Mouse (Mus musculus): Measurements from ENCODE around the gene Vwa1. TPM values are rescaled to one million over a fixed set of nuclear protein-coding genes. Genes with fewer than 3 reads are reported as not detected.

Gene Vwa1
- total RNA-seq (2014; fragmentation: Nextera tagmentation) (0.39 and 0.68 TPM in 2 replicates), total RNA-seq (2017) (0.93 and 1.0 TPM in 2 replicates), polyA plus RNA-seq (2012) (0.09 and 0.10 TPM in 2 replicates)

DNA sequence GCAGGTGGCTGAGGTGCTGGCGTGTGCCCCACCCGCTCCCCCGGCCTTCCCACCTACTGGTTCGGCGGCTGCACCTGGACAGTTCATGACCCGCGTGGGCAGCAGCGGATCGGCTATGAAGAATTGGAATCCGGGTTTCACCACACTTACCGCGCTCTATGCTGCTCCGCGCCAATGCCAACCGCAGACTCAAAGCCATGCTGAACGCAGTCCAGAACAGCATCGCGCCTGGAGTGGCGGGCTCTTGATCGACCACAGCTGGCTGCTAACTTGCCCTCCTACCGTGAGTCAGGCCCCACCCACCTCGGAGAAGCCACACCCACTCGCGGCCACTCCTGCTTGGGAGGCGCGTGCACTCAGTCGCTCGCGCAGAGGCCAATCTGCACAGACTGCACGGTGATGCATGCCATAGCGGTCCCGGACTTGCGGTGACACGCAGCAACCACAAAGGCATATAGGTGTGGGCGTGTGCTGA is at the start of gene Vwa1:
Gene Vwa1 (minus strand): TSS at position 419 of the 475 bp plus-strand sequence.
- peaks cover 74% of the 10 kb centered on the region for H3K27me3 ChIP-seq (ENCODE audit: insufficient read depth, low read length)

DNA sequence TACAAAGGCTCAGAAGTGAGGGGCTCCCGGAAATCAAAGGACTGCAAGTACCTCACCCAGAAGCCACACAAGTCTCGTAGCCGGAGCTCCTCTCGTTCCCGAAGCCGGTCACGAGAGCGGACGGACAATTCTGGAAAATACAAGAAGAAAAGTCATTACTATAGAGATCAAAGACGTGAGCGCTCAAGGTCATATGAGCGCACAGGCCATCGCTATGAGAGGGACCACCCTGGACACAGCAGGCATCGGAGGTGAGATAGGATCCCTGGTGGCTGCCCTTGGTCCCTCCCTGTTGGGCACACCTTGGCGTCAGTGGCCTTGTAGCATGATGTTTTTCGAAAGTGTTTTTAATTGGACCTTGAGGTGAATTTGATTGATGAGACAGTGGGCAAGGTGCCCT is 48.9 kb upstream of the Vwa1 start:
- peaks cover 27% of the 10 kb centered on the region for H3K4me1 ChIP-seq (ENCODE audit: insufficient read depth, low read depth, low read length)
- no peak for TF ChIP-seq GATA1 (IDR thresholded peaks at IDR 0.05; ENCODE audit: borderline replicate concordance, low read length)
- no peak for TF ChIP-seq POLR2AphosphoS5 (IDR thresholded peaks at IDR 0.05; ENCODE audit: insufficient replicate concordance, low read depth, low read length)
- TF ChIP-seq CTCF (IDR thresholded peaks at IDR 0.05; ENCODE audit: low read depth, low read length), result no peak
- no peak for TF ChIP-seq TAL1 (conservative IDR thresholded peaks at IDR 0.05; ENCODE audit: low read depth, low read length)
- TF ChIP-seq GATA2 (IDR thresholded peaks at IDR 0.05; ENCODE audit: borderline replicate concordance, low read depth, low read length), result no peak
- ATAC-seq (ENCODE audit: extremely low read depth, insufficient number of reproducible peaks, low FRiP score, poor library complexity, severe bottlenecking), result no peak
- DNase-seq (ENCODE audit: low spot score), result no peak
- no peaks in the 10 kb centered on the region for H3K9me3 ChIP-seq (replicated peaks)
- no peaks in the 10 kb centered on the region for H3K27me3 ChIP-seq (ENCODE audit: insufficient read depth, low read length)
- H3K4me3 ChIP-seq (ENCODE audit: low read depth, low read length), result no peak overlapping the region
- peaks cover 97% of the 10 kb centered on the region for H3K36me3 ChIP-seq (replicated peaks)

More for the DNA sequence above, at the start of gene Vwa1:
- TF ChIP-seq GATA1 (IDR thresholded peaks at IDR 0.05; ENCODE audit: borderline replicate concordance, low read length) (no peak), TAL1 (conservative IDR thresholded peaks at IDR 0.05; ENCODE audit: low read depth, low read length) (no peak), GATA2 (IDR thresholded peaks at IDR 0.05; ENCODE audit: borderline replicate concordance, low read depth, low read length) (no peak), CTCF (IDR thresholded peaks at IDR 0.05; ENCODE audit: low read depth, low read length) (no peak), POLR2AphosphoS5 (IDR thresholded peaks at IDR 0.05; ENCODE audit: insufficient replicate concordance, low read depth, low read length) (no peak)
- peak; percentile 35 for DNase-seq (ENCODE audit: low spot score)
- Histone ChIP-seq H3K4me3 (ENCODE audit: low read depth, low read length) (peak within 1 kb of the TSS; percentile 66; the same call in 1 of the 2 replicates), H3K36me3 (replicated peaks) (no peaks in the 10 kb centered on the region), H3K9me3 (replicated peaks) (no peaks in the 10 kb centered on the region), H3K4me1 (ENCODE audit: insufficient read depth, low read depth, low read length) (peaks cover 37% of the 10 kb centered on the region)
- peak; percentile 35; the same call in 1 of the 2 replicates for ATAC-seq (ENCODE audit: extremely low read depth, insufficient number of reproducible peaks, low FRiP score, poor library complexity, severe bottlenecking)

DNA sequence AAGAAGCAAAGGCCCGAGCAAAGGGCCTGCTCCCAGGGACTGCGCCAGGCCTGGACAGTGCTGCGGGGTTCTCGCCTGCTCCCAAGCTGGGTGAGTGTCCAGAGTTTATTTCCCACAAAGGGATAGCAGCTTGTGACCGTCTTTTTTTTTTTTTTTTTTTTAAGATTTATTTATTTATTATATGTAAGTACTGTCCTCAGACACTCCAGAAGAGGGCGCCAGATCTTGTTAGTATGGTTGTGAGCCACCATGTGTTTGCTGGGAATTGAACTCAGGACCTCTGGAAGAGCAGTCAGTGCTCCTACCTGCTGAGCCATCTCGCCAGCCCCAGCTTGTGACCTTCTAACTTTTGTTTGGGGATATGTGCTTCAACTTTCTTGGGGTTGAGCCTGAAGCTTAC is 46.5 kb upstream of the Vwa1 start:
- TF ChIP-seq CTCF (IDR thresholded peaks at IDR 0.05; ENCODE audit: low read depth, low read length) (no peak), POLR2AphosphoS5 (IDR thresholded peaks at IDR 0.05; ENCODE audit: insufficient replicate concordance, low read depth, low read length) (no peak), GATA2 (IDR thresholded peaks at IDR 0.05; ENCODE audit: borderline replicate concordance, low read depth, low read length) (no peak), GATA1 (IDR thresholded peaks at IDR 0.05; ENCODE audit: borderline replicate concordance, low read length) (no peak), TAL1 (conservative IDR thresholded peaks at IDR 0.05; ENCODE audit: low read depth, low read length) (no peak)
- ATAC-seq (ENCODE audit: extremely low read depth, insufficient number of reproducible peaks, low FRiP score, poor library complexity, severe bottlenecking) (no peak), DNase-seq (ENCODE audit: low spot score) (no peak)

DNA sequence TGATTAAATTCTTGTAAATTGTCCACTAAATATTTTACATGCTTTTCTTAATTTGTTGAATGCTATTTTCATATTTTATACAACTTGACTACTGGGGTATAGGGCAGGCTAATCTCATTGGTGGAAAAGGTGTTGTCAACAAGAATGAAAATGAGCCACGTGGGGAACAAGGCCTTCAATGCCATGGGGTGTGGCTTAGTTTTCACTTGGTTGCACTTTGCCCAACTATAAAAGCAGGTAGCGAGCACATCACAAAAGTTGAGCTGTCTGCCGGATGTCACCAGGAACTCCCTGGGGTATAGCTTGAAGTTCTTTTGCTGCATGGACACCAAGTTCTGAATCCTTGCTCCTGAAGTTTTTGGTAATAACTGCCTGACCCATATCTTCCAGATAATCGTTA is 43.0 kb upstream of the Vwa1 start:
- no peaks in the 10 kb centered on the region for H3K9me3 ChIP-seq (replicated peaks)
- no peak for DNase-seq (ENCODE audit: low spot score)
- peaks cover 46% of the 10 kb centered on the region for H3K4me1 ChIP-seq (ENCODE audit: insufficient read depth, low read depth, low read length)
- no peaks in the 10 kb centered on the region for H3K27me3 ChIP-seq (ENCODE audit: insufficient read depth, low read length)
- no peak for TF ChIP-seq POLR2AphosphoS5 (IDR thresholded peaks at IDR 0.05; ENCODE audit: insufficient replicate concordance, low read depth, low read length)
- TF ChIP-seq TAL1 (conservative IDR thresholded peaks at IDR 0.05; ENCODE audit: low read depth, low read length), result no peak
- no peak for TF ChIP-seq GATA1 (IDR thresholded peaks at IDR 0.05; ENCODE audit: borderline replicate concordance, low read length)
- TF ChIP-seq CTCF (IDR thresholded peaks at IDR 0.05; ENCODE audit: low read depth, low read length), result no peak
- TF ChIP-seq GATA2 (IDR thresholded peaks at IDR 0.05; ENCODE audit: borderline replicate concordance, low read depth, low read length), result no peak
- peaks cover 92% of the 10 kb centered on the region for H3K36me3 ChIP-seq (replicated peaks)
- no peak overlapping the region for H3K4me3 ChIP-seq (ENCODE audit: low read depth, low read length)
- no peak for ATAC-seq (ENCODE audit: extremely low read depth, insufficient number of reproducible peaks, low FRiP score, poor library complexity, severe bottlenecking)

More for the DNA sequence above, 46.5 kb upstream of the Vwa1 start:
- Histone ChIP-seq H3K4me3 (ENCODE audit: low read depth, low read length) (no peak overlapping the region), H3K36me3 (replicated peaks) (peaks cover 97% of the 10 kb centered on the region), H3K4me1 (ENCODE audit: insufficient read depth, low read depth, low read length) (peaks cover 36% of the 10 kb centered on the region), H3K27me3 (ENCODE audit: insufficient read depth, low read length) (no peaks in the 10 kb centered on the region), H3K9me3 (replicated peaks) (no peaks in the 10 kb centered on the region)

DNA sequence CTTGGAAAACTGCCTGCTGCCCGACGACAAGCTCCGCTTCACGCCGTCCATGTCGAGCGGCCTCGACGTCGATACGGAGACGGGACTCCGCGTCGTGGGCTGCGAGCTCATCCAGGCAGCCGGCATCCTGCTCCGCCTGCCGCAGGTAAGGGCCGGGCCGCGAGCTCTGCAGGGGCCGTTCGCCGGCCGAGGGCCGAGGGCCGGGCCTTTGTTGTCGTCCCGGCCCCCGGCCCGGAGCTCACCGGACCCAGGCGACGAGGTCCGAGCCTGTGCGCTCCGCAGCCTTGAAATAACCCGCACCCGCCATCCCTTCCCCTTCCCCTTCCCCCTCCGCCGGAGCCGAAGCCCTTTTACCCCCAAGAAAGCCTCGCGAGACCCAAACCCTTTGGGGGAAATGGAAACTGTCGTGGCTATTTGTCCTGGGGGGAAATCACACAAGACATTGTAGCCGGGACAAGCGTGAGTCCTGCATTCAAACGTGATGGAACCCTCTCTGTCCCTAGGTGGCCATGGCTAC is 38.2 kb upstream of the Vwa1 start:
- peaks cover 48% of the 10 kb centered on the region for H3K4me1 ChIP-seq (ENCODE audit: insufficient read depth, low read depth, low read length)
- TF ChIP-seq CTCF (IDR thresholded peaks at IDR 0.05; ENCODE audit: low read depth, low read length), result no peak
- TF ChIP-seq POLR2AphosphoS5 (IDR thresholded peaks at IDR 0.05; ENCODE audit: insufficient replicate concordance, low read depth, low read length), result no peak
- no peak for TF ChIP-seq GATA1 (IDR thresholded peaks at IDR 0.05; ENCODE audit: borderline replicate concordance, low read length)
- TF ChIP-seq GATA2 (IDR thresholded peaks at IDR 0.05; ENCODE audit: borderline replicate concordance, low read depth, low read length), result no peak
- TF ChIP-seq TAL1 (conservative IDR thresholded peaks at IDR 0.05; ENCODE audit: low read depth, low read length), result no peak

DNA sequence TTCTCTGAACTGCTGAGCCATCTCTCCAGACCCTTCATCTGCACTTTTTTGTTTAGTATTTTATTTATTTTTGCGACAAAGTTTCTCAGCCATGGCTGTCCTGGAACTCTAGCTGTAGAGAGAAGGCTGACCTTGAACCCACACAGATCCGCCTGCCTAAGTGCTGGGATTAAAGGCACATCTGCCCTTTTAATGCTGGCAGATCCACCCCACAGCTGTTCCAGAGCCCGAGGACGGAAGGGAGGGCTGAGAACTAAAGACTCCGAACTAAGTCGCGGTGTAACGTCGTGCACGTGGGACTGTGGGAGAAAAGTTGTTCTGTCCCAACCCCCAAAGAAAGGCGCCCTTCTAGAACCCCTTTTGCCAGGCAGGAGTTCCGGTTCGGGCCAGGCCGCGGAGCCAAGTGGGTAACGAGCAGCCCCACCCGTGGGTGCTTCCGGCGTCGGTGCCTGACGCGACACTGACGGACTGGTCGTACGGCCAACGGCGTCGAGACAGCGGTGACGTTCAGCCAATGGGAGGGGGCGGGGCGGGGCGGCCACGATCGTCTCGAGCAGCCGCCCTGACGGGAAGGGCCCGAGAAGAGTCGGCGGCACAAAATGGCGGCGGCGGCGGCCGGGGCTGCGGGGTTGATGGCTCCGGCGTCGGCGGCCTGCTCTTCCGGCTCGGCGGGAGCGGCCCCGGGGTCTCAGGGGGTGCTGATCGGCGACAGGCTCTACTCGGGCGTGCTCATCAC is 37.6 kb upstream of the Vwa1 start, which contains the start of gene Ccnl2:
Gene Ccnl2 (plus strand): TSS at position 561 of the 736 bp plus-strand sequence.
- H3K4me3 ChIP-seq (ENCODE audit: low read depth, low read length), result peak within 1 kb of the TSS; percentile 92
- H3K36me3 ChIP-seq (replicated peaks), result peaks cover 85% of the 10 kb centered on the region
- DNase-seq (ENCODE audit: low spot score), result peak; percentile 90
- peak; percentile 98 for ATAC-seq (ENCODE audit: extremely low read depth, insufficient number of reproducible peaks, low FRiP score, poor library complexity, severe bottlenecking)
- H3K4me1 ChIP-seq (ENCODE audit: insufficient read depth, low read depth, low read length), result peaks cover 43% of the 10 kb centered on the region
- no peaks in the 10 kb centered on the region for H3K27me3 ChIP-seq (ENCODE audit: insufficient read depth, low read length)
- H3K9me3 ChIP-seq (replicated peaks), result no peaks in the 10 kb centered on the region
- no peak for TF ChIP-seq CTCF (IDR thresholded peaks at IDR 0.05; ENCODE audit: low read depth, low read length)
- no peak for TF ChIP-seq GATA2 (IDR thresholded peaks at IDR 0.05; ENCODE audit: borderline replicate concordance, low read depth, low read length)
- TF ChIP-seq GATA1 (IDR thresholded peaks at IDR 0.05; ENCODE audit: borderline replicate concordance, low read length), result no peak
- no peak for TF ChIP-seq POLR2AphosphoS5 (IDR thresholded peaks at IDR 0.05; ENCODE audit: insufficient replicate concordance, low read depth, low read length)
- TF ChIP-seq TAL1 (conservative IDR thresholded peaks at IDR 0.05; ENCODE audit: low read depth, low read length), result no peak

More for the DNA sequence above, 38.2 kb upstream of the Vwa1 start:
- Histone ChIP-seq H3K4me3 (ENCODE audit: low read depth, low read length) (peak overlapping the region; percentile 92), H3K27me3 (ENCODE audit: insufficient read depth, low read length) (no peaks in the 10 kb centered on the region), H3K36me3 (replicated peaks) (peaks cover 85% of the 10 kb centered on the region), H3K9me3 (replicated peaks) (no peaks in the 10 kb centered on the region)
- DNase-seq (ENCODE audit: low spot score), result peak; percentile 60
- no peak for ATAC-seq (ENCODE audit: extremely low read depth, insufficient number of reproducible peaks, low FRiP score, poor library complexity, severe bottlenecking)

Measured in G1E (cell line).